Mouse (Mus musculus) brain, embryonic 14.5 days (tissue): ENCODE data around the gene Mat2b.
A peak's percentile ranks its signal among the peaks of the same experiment; 100 is the strongest.

ENCODE experiments used
- CTCF ChIP-seq: fragments of 200-500 bp; IDR thresholded peaks from 2 replicates; pipeline ENCODE4 v1.5.1; 2012; ENCODE audit warnings: inconsistent platforms, mild to moderate bottlenecking, moderate library complexity, borderline replicate concordance; ENCODE audit not compliant: insufficient read depth, insufficient read length; ENCODE audit errors: extremely low read depth
- POLR2A ChIP-seq: fragments of 200-500 bp; IDR thresholded peaks from 2 replicates; pipeline ENCODE4 v1.6.1; 2012; ENCODE audit warnings: mild to moderate bottlenecking, inconsistent platforms, borderline replicate concordance; ENCODE audit not compliant: poor library complexity, insufficient read depth, insufficient read length, severe bottlenecking; ENCODE audit errors: extremely low read depth

- TF ChIP-seq CTCF: 0 out of 2 replicates have a peak, but pooled peaks have one; percentile 0
- TF ChIP-seq POLR2A: no peak
Observed at GRCm38 (mm10) chr11:40692101-40692509, 2.9 kb downstream of the Mat2b start.
